Mouse (Mus musculus) cerebellum, adult 2 months (tissue): ENCODE results near the gene Kmt2d.

Experiments
- CTCF ChIP-seq: fragments of 200-500 bp; IDR thresholded peaks from 2 replicates; pipeline ENCODE4 v1.5.1; 2011; ENCODE audit warnings: low read depth, mild to moderate bottlenecking, control low read depth, low read length, moderate library complexity, borderline replicate concordance; ENCODE audit not compliant: insufficient read depth
- POLR2A ChIP-seq: fragments of 200-500 bp; IDR thresholded peaks from 2 replicates; pipeline ENCODE4 v1.6.1; 2011; ENCODE audit warnings: low read length, control low read depth, borderline replicate concordance; ENCODE audit not compliant: insufficient read depth

DNA sequence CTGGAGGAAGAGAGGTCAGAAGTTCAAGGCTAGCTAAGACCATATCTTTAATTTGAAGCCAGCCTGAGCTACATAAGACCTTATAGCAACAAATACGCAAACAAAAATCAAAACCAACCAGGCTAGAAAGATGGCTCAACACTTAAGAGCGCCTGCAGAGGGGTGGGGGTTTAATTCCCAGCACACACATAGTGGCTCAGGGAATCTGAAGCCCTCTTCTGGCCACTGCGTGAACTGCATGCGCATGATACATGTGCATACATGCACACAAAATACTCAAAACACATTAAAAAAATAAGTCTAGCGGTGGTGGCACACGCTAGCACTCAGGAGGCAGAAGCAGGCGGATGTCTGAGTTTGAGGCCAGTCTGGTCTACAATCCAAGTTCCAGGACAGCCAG lies 85.3 kb downstream of the Kmt2d start:
- TF ChIP-seq CTCF (peak; percentile 46), POLR2A (no peak)
